Mouse (Mus musculus): Measurements from ENCODE around the gene Hps3. TPM values are rescaled to one million over a fixed set of nuclear protein-coding genes. Genes with fewer than 3 reads are reported as not detected.
"Not testable (repeated sequence)": the region's sequence is repeated elsewhere in the genome, so short reads cannot be mapped to it uniquely, and the experiment has no call there.

The Hps3 gene
- total RNA-seq, 2 experiments from 2014 or later, result 16.6 to 17.1 TPM

DNA sequence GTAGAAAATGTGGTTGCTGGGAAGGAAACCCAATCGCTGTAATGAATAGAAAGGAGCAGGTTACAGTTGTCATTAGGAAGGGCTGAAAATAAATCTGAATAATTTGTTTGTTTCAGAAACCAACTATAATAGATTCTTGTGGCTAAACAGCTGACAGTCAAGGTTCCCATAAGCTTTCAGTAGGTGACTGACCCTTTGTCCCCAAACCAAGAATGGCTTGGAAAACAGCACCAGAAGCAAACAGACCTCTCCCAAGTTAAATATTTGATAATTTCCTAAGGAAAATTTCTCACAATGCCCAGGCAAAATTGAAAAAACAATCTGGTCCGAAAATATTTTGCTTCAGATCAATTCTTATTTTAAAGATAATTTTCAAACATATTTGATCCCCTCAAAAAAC lies 73.8 kb downstream of the Hps3 start:
- no peak overlapping the region for H3K27ac ChIP-seq
- no peak for TF ChIP-seq CTCF (IDR thresholded peaks at IDR 0.05)
- H3K4me3 ChIP-seq, result no peak overlapping the region
- intact Hi-C loops (cut with DNase I), result no loop called here
- DNase-seq (ENCODE audit: extremely low spot score in 1 of 2, low spot score in 2 of 2), result no peak

DNA sequence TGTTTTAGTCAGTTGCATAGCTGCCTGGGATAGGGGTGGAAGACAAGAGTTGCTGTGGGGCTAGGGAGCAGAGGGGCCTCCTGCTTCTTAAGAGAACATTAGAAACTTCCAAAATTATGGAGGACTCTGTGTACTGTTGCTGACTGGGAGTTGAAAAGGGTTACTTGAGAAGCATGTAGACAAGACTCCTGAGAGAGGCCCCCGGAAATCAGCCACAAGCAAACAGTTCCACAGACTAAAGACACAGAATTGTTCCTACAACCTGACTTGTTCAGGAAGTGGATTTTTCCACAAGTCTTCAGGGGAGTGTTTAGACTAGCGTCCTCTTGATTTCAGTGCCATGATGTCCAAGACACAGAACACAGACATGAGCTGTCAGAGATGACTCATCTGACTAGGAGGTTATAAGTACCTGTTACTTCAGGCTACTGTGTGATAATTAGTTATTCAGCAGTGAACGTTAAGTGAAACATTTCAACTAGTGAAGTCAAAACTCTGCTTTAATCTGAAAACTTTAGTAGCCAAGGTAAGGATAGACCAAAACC lies 74.5 kb downstream of the Hps3 start:
- no peak for TF ChIP-seq CTCF (IDR thresholded peaks at IDR 0.05)
- Histone ChIP-seq H3K4me3 (no peak overlapping the region), H3K27ac (no peak overlapping the region)
- intact Hi-C loops (cut with DNase I), result no loop called here
- DNase-seq (ENCODE audit: extremely low spot score in 1 of 2, low spot score in 2 of 2), result no peak

DNA sequence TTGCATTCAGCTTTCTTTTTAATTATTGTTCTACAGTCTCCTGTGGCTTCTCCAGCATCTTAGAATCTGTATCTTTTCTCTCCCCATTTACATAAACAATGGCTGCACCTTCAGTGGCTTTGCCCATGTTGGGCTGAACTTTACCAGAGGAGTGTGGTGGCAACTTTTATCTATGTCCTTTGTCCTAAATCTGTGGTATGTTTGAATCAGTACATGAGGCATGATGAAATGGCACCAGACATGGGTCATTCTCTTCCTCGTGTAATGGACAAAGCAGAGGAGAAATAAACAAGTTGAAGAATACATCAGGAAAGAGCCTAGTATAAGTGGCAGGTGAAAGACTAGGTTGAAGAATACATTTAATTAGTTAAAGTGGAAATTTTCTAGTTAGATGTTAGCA lies 76.1 kb downstream of the Hps3 start:
- DNase-seq (ENCODE audit: extremely low spot score in 1 of 2, low spot score in 2 of 2), result no peak
- Histone ChIP-seq H3K4me3 (peak overlapping the region; percentile 16; the same call in 1 of the 2 replicates), H3K27ac (peak overlapping the region; percentile 19; the same call in 1 of the 2 replicates)
- TF ChIP-seq CTCF (IDR thresholded peaks at IDR 0.05), result no peak
- intact Hi-C loops (cut with DNase I), result no loop called here

DNA sequence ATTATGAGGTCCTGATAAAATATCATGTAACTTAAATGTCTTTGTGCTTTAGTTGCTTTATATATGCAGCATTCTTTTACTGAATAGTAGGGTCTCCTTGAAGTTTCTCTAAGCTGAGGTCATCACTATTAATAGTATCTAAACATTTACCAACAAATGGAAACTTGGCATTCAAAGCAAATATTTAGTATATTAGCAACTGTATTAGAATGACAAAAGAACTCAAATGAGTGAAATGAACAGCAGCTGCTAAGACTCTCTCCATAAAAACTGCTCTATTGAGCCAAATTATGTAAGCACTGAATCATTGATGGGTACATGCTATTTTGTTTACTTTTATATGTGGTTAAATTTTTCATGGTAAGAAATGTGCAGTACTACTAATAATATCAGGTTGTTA lies 77.1 kb downstream of the Hps3 start:
- Histone ChIP-seq H3K27ac (peak overlapping the region; percentile 72; the same call in 1 of the 2 replicates), H3K4me3 (peak overlapping the region; percentile 37)
- no peak for TF ChIP-seq CTCF (IDR thresholded peaks at IDR 0.05)
- no peak for DNase-seq (ENCODE audit: extremely low spot score in 1 of 2, low spot score in 2 of 2)
- intact Hi-C loops (cut with DNase I), result no loop called here

DNA sequence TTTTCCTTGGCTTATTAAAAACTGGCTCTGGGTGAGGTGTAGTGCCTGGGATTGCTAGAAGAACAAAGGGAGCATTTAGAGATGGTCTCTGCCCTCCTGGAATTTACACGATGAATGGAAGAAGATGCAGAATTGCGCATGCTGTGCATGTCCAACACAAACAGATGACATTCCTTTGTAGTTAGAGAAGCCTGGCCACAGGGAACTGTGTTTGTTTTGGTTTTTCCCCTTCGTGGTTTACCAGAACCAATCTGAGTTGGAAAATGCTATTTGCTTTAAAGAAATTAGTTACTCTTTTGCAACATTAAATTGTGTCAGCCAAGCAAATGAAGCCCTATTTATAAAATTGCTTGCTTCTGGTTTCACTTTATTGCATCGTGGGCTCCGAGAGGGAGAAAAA lies 78.2 kb downstream of the Hps3 start, which contains the start of gene Cp:
Gene Cp, plus strand, starts transcription at position 170 of the 400 bp plus-strand sequence.
- Histone ChIP-seq H3K27ac (peak within 1 kb of the TSS; percentile 72; the same call in 1 of the 2 replicates), H3K4me3 (peak within 1 kb of the TSS; percentile 37)
- no peak for DNase-seq (ENCODE audit: extremely low spot score in 1 of 2, low spot score in 2 of 2)
- intact Hi-C loops (cut with DNase I), result no loop called here
- no peak for TF ChIP-seq CTCF (IDR thresholded peaks at IDR 0.05)

DNA sequence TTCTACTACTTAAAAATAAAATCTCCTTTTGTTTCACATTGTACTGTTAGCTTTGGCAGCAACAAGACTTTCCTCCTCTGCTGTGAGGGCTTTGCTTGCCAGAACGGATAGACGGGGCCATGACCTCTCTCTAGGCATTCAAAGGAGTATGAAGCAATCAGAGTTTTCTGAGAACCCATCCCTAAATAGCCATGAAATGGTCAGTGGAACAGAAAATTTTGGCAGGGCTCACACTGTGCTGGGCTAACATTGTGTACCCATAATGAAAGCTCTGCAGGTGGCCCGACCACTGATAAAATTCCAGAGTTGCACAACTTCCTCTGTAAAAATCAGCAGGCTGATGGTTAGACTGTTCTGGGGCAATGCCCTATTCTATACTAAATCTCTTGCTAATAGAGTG lies 81.2 kb downstream of the Hps3 start:
- intact Hi-C loops (cut with DNase I), result no loop called here
- DNase-seq (ENCODE audit: extremely low spot score in 1 of 2, low spot score in 2 of 2), result peak in 1 of 2 experiments; percentile 13
- H3K4me3 ChIP-seq, result no peak overlapping the region
- no peak for TF ChIP-seq CTCF (IDR thresholded peaks at IDR 0.05)
- peak overlapping the region; percentile 53; the same call in 1 of the 2 replicates for H3K27ac ChIP-seq

DNA sequence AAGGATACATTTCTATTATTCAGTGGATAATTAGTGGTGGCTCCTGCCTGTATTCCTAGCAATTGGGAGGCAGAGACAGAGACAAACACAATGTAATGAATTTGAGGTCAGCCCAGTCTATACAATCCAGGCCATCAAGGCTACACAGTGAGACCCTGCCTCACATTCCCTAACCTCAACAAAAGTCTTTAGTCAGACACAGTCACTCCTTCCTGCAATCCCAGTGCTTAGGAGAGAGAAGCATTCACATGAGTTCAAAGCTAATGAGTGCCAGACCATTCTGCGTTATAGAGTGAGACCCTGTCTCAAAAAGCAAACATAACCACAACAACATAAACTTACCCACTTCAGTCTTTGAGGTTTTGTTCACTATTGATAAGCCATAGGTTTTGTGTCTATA lies 81.7 kb downstream of the Hps3 start:
- DNase-seq (ENCODE audit: extremely low spot score in 1 of 2, low spot score in 2 of 2), result no peak
- TF ChIP-seq CTCF (IDR thresholded peaks at IDR 0.05), result no peak
- Histone ChIP-seq H3K27ac (peak overlapping the region; percentile 47; the same call in 1 of the 2 replicates), H3K4me3 (no peak overlapping the region)
- intact Hi-C loops (cut with DNase I), result no loop called here

DNA sequence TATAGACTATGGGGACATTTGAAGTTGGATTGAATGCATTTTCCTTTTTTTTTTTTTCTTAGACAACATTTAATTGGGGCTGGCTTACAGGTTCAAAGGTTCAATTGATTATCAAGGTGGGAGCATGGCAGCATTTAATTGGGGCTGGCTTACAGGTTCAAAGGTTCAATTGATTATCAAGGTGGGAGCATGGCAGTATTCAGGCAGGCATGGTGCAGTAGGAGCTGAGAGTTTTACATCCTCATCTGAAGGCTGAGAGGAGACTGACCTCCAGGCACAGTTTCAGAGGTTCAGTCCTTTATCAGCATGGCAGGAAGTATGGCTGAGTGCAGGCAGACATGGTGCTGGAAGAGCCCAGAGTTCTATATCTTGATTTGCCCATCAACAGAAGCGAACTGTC lies 85.7 kb downstream of the Hps3 start:
- H3K27ac ChIP-seq; intact Hi-C loops (cut with DNase I); DNase-seq (ENCODE audit: extremely low spot score in 1 of 2, low spot score in 2 of 2); H3K4me3 ChIP-seq: not testable (repeated sequence)

DNA sequence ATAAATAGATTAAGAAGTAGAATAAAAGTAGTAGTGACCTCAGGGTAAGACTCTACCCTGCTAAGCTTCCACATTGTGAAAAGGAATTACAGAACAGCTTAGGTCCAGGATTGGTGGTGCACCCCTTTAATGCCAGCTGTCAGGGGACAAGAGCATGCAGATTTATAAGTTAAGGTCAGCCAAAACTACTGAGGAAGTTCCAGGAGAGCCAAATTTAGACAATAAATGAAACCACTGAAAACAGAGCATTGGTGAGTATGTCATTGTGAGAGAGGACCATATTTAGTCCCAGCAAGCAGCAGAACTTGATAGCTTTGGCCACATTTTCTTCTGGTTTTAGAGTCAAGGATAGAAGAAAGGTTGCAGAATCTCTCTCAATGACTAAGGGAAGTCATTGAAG lies 86.6 kb downstream of the Hps3 start:
- no peak for DNase-seq (ENCODE audit: extremely low spot score in 1 of 2, low spot score in 2 of 2)
- Histone ChIP-seq H3K4me3 (no peak overlapping the region), H3K27ac (no peak overlapping the region)
- intact Hi-C loops (cut with DNase I), result no loop called here
- no peak for TF ChIP-seq CTCF (IDR thresholded peaks at IDR 0.05)

Other genes with a start within 250 kb of the Hps3 start
- 10 to 100 TPM; 12.0 to 17.8 TPM for gene Cp, start 78.3 kb downstream of the Hps3 start, total RNA-seq (2021)
- 10 to 100 TPM; 23.7 to 24.0 TPM for gene Hltf, start 22.5 kb upstream of the Hps3 start, total RNA-seq (2021)
- 10 to 100 TPM; 28.8 to 29.0 TPM for gene Gyg, start 120.0 kb upstream of the Hps3 start, total RNA-seq (2021)
- not detected for gene Cpa3, start 206.9 kb upstream of the Hps3 start, total RNA-seq (2021)
- gene Cpb1, start 240.4 kb upstream of the Hps3 start, total RNA-seq (2021), result not detected

Data from left cerebral cortex, adult 2 months (tissue).